Mouse (Mus musculus) heart, embryonic 11.5 days (tissue): ENCODE measurements at regions not wholly inside any gene's neighbourhood (a gene's known extent, or its start where the extent isn't known, plus 50 kb on each side); places are given as distances from the start of the nearest gene placed in this dataset.

Experiments
- ATAC-seq: fragments of 200-750 bp; cut with Nextera tagmentation; replicated peaks from 2 replicates; pipeline ENCODE4 v1.8.0; 2017; ENCODE audit warnings: moderate library complexity; ENCODE audit not compliant: insufficient number of reproducible peaks, low FRiP score, low TSS enrichment
- H3K27ac ChIP-seq: fragments of 300-500 bp; sonication (generic); 2 replicates; pipeline ENCODE4 v1.5.1; 2014; ENCODE audit warnings: mild to moderate bottlenecking, low read depth, low read length
- H3K27me3 ChIP-seq: fragments of 300-500 bp; sonication (generic); 2 replicates; pipeline ENCODE4 v1.6.1; 2014; ENCODE audit warnings: mild to moderate bottlenecking, low read length, mixed read lengths; ENCODE audit not compliant: control insufficient read depth, insufficient read depth
- H3K36me3 ChIP-seq: fragments of 300-500 bp; sonication (generic); 2 replicates; pipeline ENCODE4 v1.6.1; 2014; ENCODE audit warnings: mild to moderate bottlenecking, low read length, moderate library complexity, mixed read lengths; ENCODE audit not compliant: control insufficient read depth, insufficient read depth
- H3K4me1 ChIP-seq: fragments of 300-500 bp; sonication (generic); 2 replicates; pipeline ENCODE4 v1.6.1; 2014; ENCODE audit warnings: low read length; ENCODE audit not compliant: control insufficient read depth, insufficient read depth
- H3K4me2 ChIP-seq: fragments of 300-500 bp; sonication (generic); 2 replicates; pipeline ENCODE4 v1.6.1; 2014; ENCODE audit warnings: mild to moderate bottlenecking, moderate library complexity
- H3K4me3 ChIP-seq: fragments of 300-500 bp; sonication (generic); 2 replicates; pipeline ENCODE4 v1.5.1; 2014; ENCODE audit warnings: low read depth, low read length
- H3K9ac ChIP-seq: fragments of 300-500 bp; sonication (generic); 2 replicates; pipeline ENCODE4 v1.6.1; 2014; ENCODE audit warnings: mild to moderate bottlenecking, low read depth, low read length, moderate library complexity
- H3K9me3 ChIP-seq: fragments of 300-500 bp; sonication (generic); replicated peaks from 2 replicates; pipeline ENCODE4 v1.6.1; 2016; ENCODE audit warnings: low read length; ENCODE audit not compliant: control insufficient read depth
- WGBS: fragments of 180-500 bp; shearing (Covaris S2); extraction: QIAGEN DNeasy Blood & Tissue Kit; methylation state at CpG from one replicate; pipeline ENCODE4 v1.1.7; 2014; ENCODE audit not compliant: insufficient replicate concordance; 5-methylcytosine and 5-hydroxymethylcytosine counted together

DNA sequence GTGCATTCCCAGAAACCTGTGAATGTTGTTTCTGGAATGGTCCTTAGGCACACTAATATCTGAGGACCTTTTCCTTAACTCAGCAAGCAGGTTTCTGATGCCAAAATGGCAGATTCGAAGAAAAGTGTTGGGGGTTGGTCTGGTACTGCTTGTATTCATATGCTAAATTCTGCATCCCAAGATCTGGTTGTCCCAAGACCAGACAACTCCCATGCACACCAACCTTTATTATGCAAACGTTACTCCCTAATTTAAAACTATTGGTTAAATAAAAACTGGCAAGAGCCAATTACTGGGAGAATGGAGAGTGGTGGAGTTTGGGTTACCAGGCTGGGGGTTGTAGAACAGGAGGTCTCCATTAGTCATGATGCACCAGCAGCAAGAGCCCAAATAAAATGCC is 129.0 kb upstream of the Tspan2 start:
- H3K36me3 ChIP-seq, result no peaks in the 10 kb centered on the region
- 70% methylated on average over 2 of the region's 2 CpGs for WGBS
- no peaks in the 10 kb centered on the region for H3K4me1 ChIP-seq
- peaks cover 2% of the 10 kb centered on the region; the same call in 1 of the 2 replicates for H3K27me3 ChIP-seq
- H3K9me3 ChIP-seq, result no peaks in the 10 kb centered on the region
- H3K4me2 ChIP-seq, result no peak overlapping the region
- H3K27ac ChIP-seq, result no peak overlapping the region
- no peak overlapping the region for H3K4me3 ChIP-seq
- no peak overlapping the region for H3K9ac ChIP-seq
- no peak for ATAC-seq

- H3K27ac ChIP-seq, result no peak overlapping the region
- no peaks in the 10 kb centered on the region for H3K4me1 ChIP-seq
- H3K9me3 ChIP-seq, result no peaks in the 10 kb centered on the region
- 28% methylated on average over 5 of the region's 5 CpGs for WGBS
- no peak overlapping the region for H3K4me3 ChIP-seq
- H3K36me3 ChIP-seq, result no peaks in the 10 kb centered on the region
- H3K27me3 ChIP-seq, result peaks cover 2% of the 10 kb centered on the region; the same call in 1 of the 2 replicates
- ATAC-seq, result no peak
- no peak overlapping the region for H3K9ac ChIP-seq
- H3K4me2 ChIP-seq, result no peak overlapping the region
Observed at GRCm38 (mm10) chr3:102610970-102611369, 123.4 kb upstream of the Tspan2 start.

GRCm38 (mm10) chr3:102611398-102612366 is 122.6 kb upstream of the Tspan2 start:
- no peak for ATAC-seq
- Histone ChIP-seq H3K9ac (no peak overlapping the region), H3K27ac (no peak overlapping the region), H3K36me3 (no peaks in the 10 kb centered on the region), H3K4me2 (no peak overlapping the region), H3K9me3 (no peaks in the 10 kb centered on the region), H3K4me3 (no peak overlapping the region), H3K4me1 (no peaks in the 10 kb centered on the region), H3K27me3 (peaks cover 2% of the 10 kb centered on the region; the same call in 1 of the 2 replicates)
- WGBS, result 45% methylated on average over 18 of the region's 18 CpGs

GRCm38 (mm10) chr3:102619666-102620377 is 114.5 kb upstream of the Tspan2 start:
- Histone ChIP-seq H3K27ac (no peak overlapping the region), H3K4me2 (no peak overlapping the region), H3K9me3 (no peaks in the 10 kb centered on the region), H3K4me3 (no peak overlapping the region), H3K4me1 (no peaks in the 10 kb centered on the region), H3K27me3 (no peaks in the 10 kb centered on the region), H3K36me3 (no peaks in the 10 kb centered on the region), H3K9ac (no peak overlapping the region)
- WGBS, result 67% methylated on average over 8 of the region's 8 CpGs
- ATAC-seq, result no peak

GRCm38 (mm10) chr3:102636076-102636475 is 98.3 kb upstream of the Tspan2 start:
- Histone ChIP-seq H3K4me2 (no peak overlapping the region), H3K4me1 (no peaks in the 10 kb centered on the region), H3K9me3 (no peaks in the 10 kb centered on the region), H3K27me3 (no peaks in the 10 kb centered on the region; the same call in 1 of the 2 replicates), H3K9ac (no peak overlapping the region), H3K27ac (no peak overlapping the region), H3K4me3 (no peak overlapping the region), H3K36me3 (no peaks in the 10 kb centered on the region)
- no peak for ATAC-seq
- 53% methylated on average over 4 of the region's 4 CpGs for WGBS

GRCm38 (mm10) chr3:102636674-102637073 is 97.7 kb upstream of the Tspan2 start:
- Histone ChIP-seq H3K27ac (no peak overlapping the region), H3K27me3 (no peaks in the 10 kb centered on the region; the same call in 1 of the 2 replicates), H3K4me3 (no peak overlapping the region), H3K36me3 (no peaks in the 10 kb centered on the region), H3K4me2 (no peak overlapping the region), H3K9me3 (no peaks in the 10 kb centered on the region), H3K9ac (no peak overlapping the region), H3K4me1 (no peaks in the 10 kb centered on the region)
- 78% methylated on average over 4 of the region's 4 CpGs for WGBS
- no peak for ATAC-seq

DNA sequence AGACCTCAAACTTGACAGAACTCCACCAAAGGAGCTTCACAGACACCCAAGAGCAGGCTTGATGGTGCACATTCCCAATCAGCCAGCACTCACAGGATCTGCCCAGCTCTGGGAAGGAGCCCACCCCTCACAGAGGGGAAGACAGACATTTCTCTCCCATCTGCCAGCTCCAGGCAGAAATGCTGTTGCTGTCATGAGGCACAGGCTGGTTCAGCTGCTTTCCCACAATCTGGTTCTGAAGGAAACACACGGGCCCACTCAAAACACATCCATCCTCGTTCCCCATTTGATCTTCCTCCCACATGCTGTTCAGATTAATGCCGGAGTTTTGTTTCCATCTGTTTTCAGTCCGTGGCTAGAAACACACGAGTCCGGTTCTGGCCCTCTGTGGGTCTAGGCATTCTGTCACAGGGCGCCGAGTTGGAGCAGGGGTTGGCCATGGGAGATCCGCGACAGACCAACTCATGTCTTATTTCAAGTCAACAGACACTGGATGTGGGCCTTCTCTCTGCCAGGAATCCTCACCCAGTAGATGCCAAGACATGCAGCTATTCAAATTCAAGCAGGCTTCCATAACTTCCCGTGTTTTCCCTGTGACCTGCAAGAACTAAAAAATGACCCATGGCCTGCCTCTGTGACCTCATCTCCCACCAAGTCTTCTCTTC is 89.9 kb upstream of the Tspan2 start:
- no peak overlapping the region for H3K4me2 ChIP-seq
- H3K27me3 ChIP-seq, result no peaks in the 10 kb centered on the region
- no peaks in the 10 kb centered on the region for H3K36me3 ChIP-seq
- H3K9me3 ChIP-seq, result no peaks in the 10 kb centered on the region
- no peak overlapping the region for H3K27ac ChIP-seq
- H3K9ac ChIP-seq, result no peak overlapping the region
- H3K4me3 ChIP-seq, result no peak overlapping the region
- H3K4me1 ChIP-seq, result no peaks in the 10 kb centered on the region
- WGBS, result 79% methylated on average over 11 of the region's 11 CpGs
- ATAC-seq, result no peak

GRCm38 (mm10) chr3:102648450-102648849 is 85.9 kb upstream of the Tspan2 start:
- no peak overlapping the region for H3K4me2 ChIP-seq
- WGBS, result 57% methylated on average over 4 of the region's 4 CpGs
- no peak overlapping the region for H3K4me3 ChIP-seq
- H3K4me1 ChIP-seq, result no peaks in the 10 kb centered on the region
- no peak overlapping the region for H3K27ac ChIP-seq
- H3K9me3 ChIP-seq, result no peaks in the 10 kb centered on the region
- no peak for ATAC-seq
- H3K27me3 ChIP-seq, result no peaks in the 10 kb centered on the region
- no peaks in the 10 kb centered on the region for H3K36me3 ChIP-seq
- no peak overlapping the region for H3K9ac ChIP-seq
